ENCODE assay signal across 9 mouse cellular contexts in genomic region chr8:46934898-46935297, GRCm38 (mm10). TPM values are rescaled to one million over a fixed set of nuclear protein-coding genes. Genes with fewer than 3 reads are reported as not detected.
A peak's percentile ranks its signal among the peaks of the same experiment; 100 is the strongest.
DNase-seq lines count a peak whose midpoint lies in the region; ATAC-seq lines count a peak whose summit lies in the region.
"Had no signal": no experiment of that assay in that cellular context is flagged by ENCODE, and none has a peak within 500 bp of the region (broad histone marks: within the 10 kb centered on the region; RNA-seq: fewer than 3 reads in every experiment).

No protein-coding gene starts in this region.

- intact Hi-C loops in heart, postnatal 36 days (cut with DNase I): loop anchor here (2.0 to 5.0 kb wide), 4 partner anchors 18 to 263 kb away; partner anchors contain the start of gene Irf2

- ATAC-seq in erythroid progenitor cell, adult 5-6 weeks (replicated peaks; ENCODE audit: low FRiP score, poor library complexity, severe bottlenecking): peak; percentile 76

- no peaks in the 10 kb centered on the region for H3K4me1 ChIP-seq in brown adipose tissue, adult 24 weeks (ENCODE audit: control insufficient read depth, insufficient read depth, insufficient read length, low read length)
- H3K4me1 ChIP-seq: neural tube, embryonic 13.5 days had no signal

- H3K4me3 ChIP-seq in brown adipose tissue, adult 24 weeks (ENCODE audit: insufficient read depth, low read depth, low read length): no peak overlapping the region
- H3K4me3 ChIP-seq: neural tube, embryonic 13.5 days had no signal

- peak overlapping the region; percentile 72 for H3K27ac ChIP-seq in brown adipose tissue, adult 24 weeks (replicated peaks; ENCODE audit: low read depth, low read length)
- H3K27ac ChIP-seq: neural tube, embryonic 13.5 days had no signal

- DNase-seq in ovary, postnatal 14 days (ENCODE audit: low spot score): peak; percentile 60
- DNase-seq in ovary, postnatal 10 days (ENCODE audit: low spot score): no peak
- DNase-seq in heart, postnatal 36 days: peak; percentile 69 to 76
- peak; percentile 33 to 67 for DNase-seq in layer of hippocampus, adult 18-20 months (ENCODE audit: low spot score in 2 of 2)
- peak; percentile 75 for DNase-seq in lung, postnatal 14 days
- peak; percentile 49 to 64 for DNase-seq in right cerebral cortex, postnatal 10 days (ENCODE audit: low spot score in 2 of 2)

RNA-seq across cellular contexts. Expression of gene Enpp6, which starts 51.8 kb away (rescaled TPM):
- 0.83 and 2.0 TPM in 2 replicates for polyA plus RNA-seq in brown adipose tissue, adult 24 weeks (2012; ENCODE audit: insufficient read depth, insufficient read length, missing spikeins)
- 0.42 TPM in 1 of 2 replicates, not detected in the other for total RNA-seq in erythroid progenitor cell, adult 5-6 weeks (2015; ENCODE audit: low replicate concordance)
- total RNA-seq in erythroid progenitor cell, adult 5-6 weeks (2017; ENCODE audit: low replicate concordance): 0.26 TPM in 1 of 2 replicates, not detected in the other
- total RNA-seq in heart, postnatal 36 days (2021): 1 to 10 TPM; 4.2 to 4.3 TPM
- total RNA-seq in layer of hippocampus, adult 18-20 months (2021): 1 to 10 TPM; 5.0 to 6.4 TPM
